Mouse (Mus musculus) liver, adult 2 months (tissue): Measurements from ENCODE around the gene Hfm1.

ENCODE experiments used
- CTCF ChIP-seq: fragments of 200-500 bp; IDR thresholded peaks from 2 replicates; pipeline ENCODE4 v1.5.1; 2011; ENCODE audit warnings: low read depth, low read length, control low read depth
- POLR2A ChIP-seq: fragments of 200-500 bp; IDR thresholded peaks from 2 replicates; pipeline ENCODE4 v1.6.1; 2011; ENCODE audit warnings: low read length, control low read depth; ENCODE audit not compliant: insufficient read depth; ENCODE audit errors: extremely low read depth

DNA sequence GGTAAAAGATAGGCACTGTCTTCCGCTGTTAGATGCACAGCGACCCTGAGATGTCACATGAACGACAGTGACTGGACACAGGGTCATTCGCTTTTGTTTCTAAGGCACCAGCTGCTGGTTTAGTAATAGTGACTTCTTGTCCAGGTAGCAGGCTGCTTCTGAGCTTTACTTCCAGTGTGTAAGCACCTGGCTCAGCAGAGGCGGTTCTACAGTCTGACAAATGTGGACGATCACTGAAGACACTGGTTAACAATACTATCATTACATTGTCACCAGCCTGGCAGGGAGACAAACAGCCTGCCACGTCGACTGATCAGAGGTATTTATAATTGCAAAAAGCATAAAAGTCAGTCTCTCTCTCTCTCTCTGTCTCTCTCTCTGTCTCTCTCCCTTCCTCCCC, 100.1 kb downstream of the Hfm1 start:
- no peak for TF ChIP-seq CTCF
- no peak for TF ChIP-seq POLR2A
